Mouse (Mus musculus) liver, embryonic 11.5 days (tissue): ENCODE measurements around the gene Gm19935. TPM values are rescaled to one million over a fixed set of nuclear protein-coding genes. Genes with fewer than 3 reads are reported as not detected.

Experiments used
- ATAC-seq: fragments of 200-750 bp; cut with Nextera tagmentation; replicated peaks from 2 replicates; pipeline ENCODE4 v1.8.0; 2017; ENCODE audit warnings: moderate number of reproducible peaks, mild to moderate bottlenecking, moderate TSS enrichment, moderate library complexity; ENCODE audit not compliant: low FRiP score
- DNase-seq: peaks from one replicate; pipeline ENCODE4 v3.0.0-alpha.2; 2017; ENCODE audit warnings: low spot score
- H3K27ac ChIP-seq: fragments of 300-500 bp; sonication (generic); 2 replicates; pipeline ENCODE4 v1.5.1; 2014; ENCODE audit warnings: mild to moderate bottlenecking, low read depth, low read length, control low read depth
- H3K27me3 ChIP-seq: fragments of 300-500 bp; sonication (generic); replicated peaks from 2 replicates; pipeline ENCODE4 v1.6.1; 2014; ENCODE audit warnings: low read length, mixed read lengths; ENCODE audit not compliant: control insufficient read depth, insufficient read depth
- H3K36me3 ChIP-seq: fragments of 300-500 bp; sonication (generic); 2 replicates; pipeline ENCODE4 v1.6.1; 2014; ENCODE audit warnings: mild to moderate bottlenecking, low read length, moderate library complexity, mixed read lengths; ENCODE audit not compliant: control insufficient read depth, insufficient read depth
- H3K4me1 ChIP-seq: fragments of 300-500 bp; sonication (generic); replicated peaks from 2 replicates; pipeline ENCODE4 v1.6.1; 2014; ENCODE audit warnings: low read length, mixed read lengths; ENCODE audit not compliant: control insufficient read depth, insufficient read depth
- H3K4me2 ChIP-seq: fragments of 300-500 bp; sonication (generic); 2 replicates; pipeline ENCODE4 v1.6.1; 2014; ENCODE audit warnings: mild to moderate bottlenecking, control low read depth, moderate library complexity
- H3K4me3 ChIP-seq: fragments of 300-500 bp; sonication (generic); 2 replicates; pipeline ENCODE4 v1.5.1; 2014; ENCODE audit warnings: low read depth, low read length, control low read depth
- H3K9ac ChIP-seq: fragments of 300-500 bp; sonication (generic); 2 replicates; pipeline ENCODE4 v1.6.1; 2014; ENCODE audit warnings: low read depth, low read length, control low read depth
- H3K9me3 ChIP-seq: fragments of 300-500 bp; sonication (generic); 2 replicates; pipeline ENCODE4 v1.6.1; 2016; ENCODE audit warnings: low read length, inconsistent platforms, mixed read lengths; ENCODE audit not compliant: control insufficient read depth
- WGBS: fragments of 180-500 bp; shearing (Covaris S2); extraction: QIAGEN DNeasy Blood & Tissue Kit; methylation state at CpG from one replicate; pipeline ENCODE4 v1.1.7; 2014; 5-methylcytosine and 5-hydroxymethylcytosine counted together
- polyA plus RNA-seq: library from polyadenylated mRNA; unstranded; fragments of >200 nt; fragmentation: Nextera tagmentation; extraction: Ambion mirVana; gene quantifications from 2 replicates; pipeline ENCODE4 v1.2.1, GENCODE M21; 2014

Gene Gm19935
- polyA plus RNA-seq, 1 experiment from 2014 or later: not detected

DNA sequence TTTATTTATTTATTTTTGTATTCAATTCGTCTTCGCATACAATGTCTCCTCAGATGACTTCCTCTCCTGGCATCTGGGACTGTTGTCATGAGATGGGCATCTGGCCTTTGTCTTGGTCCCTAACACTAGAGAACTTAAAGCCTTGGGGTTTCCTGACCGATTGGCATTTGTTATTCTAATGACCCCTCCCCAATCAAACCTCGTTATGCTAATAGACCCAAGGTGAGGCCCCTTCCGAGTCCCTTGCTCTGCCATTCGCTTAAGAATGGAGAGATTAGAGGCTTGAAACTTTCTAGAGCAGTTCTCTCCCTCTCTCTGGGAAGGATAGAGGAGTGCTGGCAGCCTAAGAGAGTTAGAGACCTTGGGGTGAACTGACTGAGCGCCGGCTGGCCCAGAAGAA is 34.4 kb upstream of the Gm19935 start:
- H3K9me3 ChIP-seq: no peaks in the 10 kb centered on the region
- no peaks in the 10 kb centered on the region for H3K27me3 ChIP-seq
- H3K36me3 ChIP-seq: no peaks in the 10 kb centered on the region
- H3K4me3 ChIP-seq: no peak overlapping the region
- no peak overlapping the region for H3K9ac ChIP-seq
- no peaks in the 10 kb centered on the region for H3K4me1 ChIP-seq
- H3K27ac ChIP-seq: no peak overlapping the region
- ATAC-seq (no peak), DNase-seq (no peak)
- no peak overlapping the region for H3K4me2 ChIP-seq
- whole genome bisulfite sequencing: 59% methylated on average over 8 of the region's 8 CpGs

DNA sequence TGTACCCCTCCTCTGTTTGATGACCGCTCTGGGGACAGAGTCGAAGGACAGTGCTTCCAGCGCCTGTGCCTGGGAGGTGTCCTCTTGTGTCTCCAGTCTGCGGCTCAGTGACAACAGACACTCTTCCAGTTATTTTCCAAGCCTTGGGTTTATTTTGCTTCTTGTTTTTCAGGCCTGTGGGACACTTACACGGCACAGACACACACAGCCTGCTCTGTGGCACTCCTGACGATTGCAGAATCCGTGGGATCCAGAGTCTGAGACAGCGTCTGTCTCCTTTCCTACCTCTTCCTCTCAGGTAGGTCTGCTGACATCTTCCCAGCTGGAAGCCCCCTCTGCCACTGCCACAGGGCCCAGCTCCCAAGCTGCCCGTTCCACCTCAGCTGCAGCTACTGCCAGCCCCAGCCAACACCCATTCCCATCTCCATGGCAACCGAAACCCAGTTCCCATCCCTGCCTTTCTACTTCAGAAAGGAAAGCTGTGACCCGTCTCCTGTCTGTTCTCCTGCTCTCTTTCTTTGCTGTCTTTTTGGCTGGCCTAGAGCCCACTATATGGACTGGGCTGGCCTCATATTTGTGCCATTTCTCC is 32.4 kb upstream of the Gm19935 start:
- DNase-seq (no peak), ATAC-seq (no peak)

GRCm38 (mm10) chr8:90847980-90848379 is 30.8 kb upstream of the Gm19935 start:
- no peak overlapping the region for H3K9ac ChIP-seq

More for the DNA sequence above, 32.4 kb upstream of the Gm19935 start:
- Histone ChIP-seq H3K4me1 (no peaks in the 10 kb centered on the region), H3K4me3 (no peak overlapping the region), H3K27me3 (no peaks in the 10 kb centered on the region), H3K4me2 (no peak overlapping the region), H3K36me3 (no peaks in the 10 kb centered on the region), H3K9me3 (no peaks in the 10 kb centered on the region), H3K27ac (no peak overlapping the region), H3K9ac (no peak overlapping the region)
- WGBS: 74% methylated on average over 11 of the region's 11 CpGs

DNA sequence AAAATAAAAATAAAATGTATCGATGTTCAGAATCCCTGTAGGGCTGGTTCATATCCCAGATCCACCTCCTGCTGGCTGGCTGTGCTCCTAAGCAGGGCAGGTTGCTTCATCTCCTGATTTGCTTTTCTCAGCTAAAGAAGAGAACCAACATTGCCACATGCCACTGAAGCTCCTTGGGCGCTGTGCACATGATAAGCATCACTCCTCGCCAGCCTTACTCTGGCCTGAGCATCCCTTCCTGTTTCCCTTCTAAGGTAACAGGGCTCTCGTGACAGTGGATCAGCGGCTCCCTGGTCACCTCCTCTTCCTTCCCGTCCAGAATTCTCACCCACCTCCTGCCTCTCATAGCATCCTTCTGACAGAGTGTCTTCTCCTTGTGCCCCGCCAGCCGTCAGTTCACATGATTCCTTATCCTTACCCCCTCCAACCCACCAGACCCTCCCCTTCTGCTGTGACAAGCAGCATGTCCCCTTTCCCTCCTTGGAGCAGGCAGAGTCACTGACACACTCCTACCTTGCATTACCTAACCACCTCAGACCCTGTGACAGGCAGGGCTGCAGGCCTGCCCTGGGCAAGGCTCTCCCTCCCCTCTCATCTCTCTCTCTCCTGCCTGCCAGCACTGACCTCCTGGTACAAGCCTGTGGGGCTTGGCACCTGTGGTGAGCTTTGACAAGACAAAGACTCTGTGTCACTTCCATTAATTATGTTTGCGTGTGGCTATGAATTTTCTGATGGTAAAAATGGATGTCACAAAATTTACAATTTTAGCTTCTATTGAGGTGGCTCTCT is 27.2 kb upstream of the Gm19935 start:
- WGBS: 67% methylated on average over 9 of the region's 9 CpGs
- no peak overlapping the region for H3K4me2 ChIP-seq
- H3K9me3 ChIP-seq: no peaks in the 10 kb centered on the region
- ATAC-seq (no peak), DNase-seq (no peak)
- H3K27ac ChIP-seq: no peak overlapping the region
- H3K4me1 ChIP-seq: no peaks in the 10 kb centered on the region
- H3K4me3 ChIP-seq: no peak overlapping the region
- no peaks in the 10 kb centered on the region for H3K27me3 ChIP-seq
- no peak overlapping the region for H3K9ac ChIP-seq
- no peaks in the 10 kb centered on the region for H3K36me3 ChIP-seq

More at GRCm38 (mm10) chr8:90847980-90848379, 30.8 kb upstream of the Gm19935 start:
- H3K4me2 ChIP-seq: no peak overlapping the region
- H3K4me1 ChIP-seq: no peaks in the 10 kb centered on the region
- no peaks in the 10 kb centered on the region for H3K36me3 ChIP-seq
- DNase-seq (no peak), ATAC-seq (no peak)
- no peaks in the 10 kb centered on the region for H3K9me3 ChIP-seq
- 80% methylated on average over 7 of the region's 7 CpGs for WGBS
- H3K4me3 ChIP-seq: no peak overlapping the region
- H3K27ac ChIP-seq: no peak overlapping the region
- no peaks in the 10 kb centered on the region for H3K27me3 ChIP-seq

GRCm38 (mm10) chr8:90843127-90843526 is 25.9 kb upstream of the Gm19935 start:
- H3K9me3 ChIP-seq: no peaks in the 10 kb centered on the region
- H3K27ac ChIP-seq: no peak overlapping the region
- H3K9ac ChIP-seq: no peak overlapping the region
- no peak overlapping the region for H3K4me3 ChIP-seq
- H3K36me3 ChIP-seq: no peaks in the 10 kb centered on the region
- H3K4me2 ChIP-seq: no peak overlapping the region
- H3K27me3 ChIP-seq: no peaks in the 10 kb centered on the region
- 82% methylated on average over 6 of the region's 6 CpGs for WGBS
- no peak for ATAC-seq
- H3K4me1 ChIP-seq: no peaks in the 10 kb centered on the region
- DNase-seq: no peak

GRCm38 (mm10) chr8:90841321-90841720 is 24.1 kb upstream of the Gm19935 start:
- 73% methylated on average over 13 of the region's 13 CpGs for WGBS
- ATAC-seq: no peak

DNA sequence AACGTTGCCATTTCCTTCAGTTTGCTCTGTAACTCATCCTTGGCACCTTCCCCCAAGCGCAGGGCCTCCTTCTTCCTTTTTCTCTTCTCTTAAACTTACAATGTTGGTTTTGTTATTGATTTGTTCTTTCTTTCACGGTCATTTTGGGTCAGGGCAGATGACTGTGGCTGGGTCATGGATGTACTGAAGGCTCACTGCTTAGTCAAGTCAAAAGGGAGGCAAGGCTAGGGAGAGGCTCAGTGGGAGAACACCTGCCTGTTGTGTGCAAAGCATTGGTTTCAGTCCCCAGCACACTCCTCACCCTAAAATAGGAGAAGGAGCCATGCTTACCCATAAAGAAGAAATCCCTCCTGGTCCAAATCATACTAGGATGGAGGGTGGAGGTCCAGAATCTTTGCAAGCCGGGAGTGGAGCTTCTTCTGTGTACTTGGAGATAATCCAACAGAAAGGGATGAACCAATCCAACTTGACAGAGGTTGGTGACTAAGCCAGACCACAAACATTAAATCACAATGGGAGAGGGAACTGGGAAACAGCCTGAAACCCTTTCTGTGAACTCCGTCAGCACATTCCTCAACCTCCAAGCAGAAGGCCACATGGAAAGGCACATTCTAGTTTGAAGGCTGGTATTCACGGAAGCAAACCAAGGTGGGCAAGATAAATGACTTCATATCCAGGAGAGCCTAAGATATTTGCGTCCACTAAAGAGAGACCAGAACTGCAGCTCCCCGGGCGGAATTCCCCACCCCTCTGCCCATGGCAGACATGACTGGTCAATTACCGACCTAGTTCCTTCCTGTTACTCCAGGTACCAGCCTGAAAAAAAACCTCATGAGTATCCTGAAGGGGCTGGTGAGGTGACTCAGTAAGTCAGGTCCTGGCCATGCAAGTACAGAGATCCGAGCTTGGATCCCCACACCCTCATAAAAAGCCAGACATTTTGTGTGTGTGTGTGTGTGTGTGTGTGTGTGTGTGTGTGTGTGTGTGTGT is 22.8 kb upstream of the Gm19935 start:
- H3K27ac ChIP-seq: no peak overlapping the region
- H3K4me1 ChIP-seq: no peaks in the 10 kb centered on the region
- H3K4me2 ChIP-seq: no peak overlapping the region
- ATAC-seq (no peak), DNase-seq (no peak)
- no peak overlapping the region for H3K4me3 ChIP-seq
- no peaks in the 10 kb centered on the region for H3K27me3 ChIP-seq
- no peaks in the 10 kb centered on the region for H3K9me3 ChIP-seq
- no peak overlapping the region for H3K9ac ChIP-seq
- 63% methylated on average over 11 of the region's 11 CpGs for WGBS
- no peaks in the 10 kb centered on the region for H3K36me3 ChIP-seq

More at GRCm38 (mm10) chr8:90841321-90841720, 24.1 kb upstream of the Gm19935 start:
- no peaks in the 10 kb centered on the region for H3K9me3 ChIP-seq
- no peaks in the 10 kb centered on the region for H3K4me1 ChIP-seq
- H3K36me3 ChIP-seq: no peaks in the 10 kb centered on the region
- DNase-seq: no peak
- H3K4me2 ChIP-seq: no peak overlapping the region
- H3K4me3 ChIP-seq: no peak overlapping the region
- no peak overlapping the region for H3K27ac ChIP-seq
- no peak overlapping the region for H3K9ac ChIP-seq
- no peaks in the 10 kb centered on the region for H3K27me3 ChIP-seq

- no peak for ATAC-seq
- H3K9me3 ChIP-seq: no peaks in the 10 kb centered on the region
- WGBS: 87% methylated on average over 6 of the region's 6 CpGs
- no peak overlapping the region for H3K4me3 ChIP-seq
- no peaks in the 10 kb centered on the region for H3K36me3 ChIP-seq
- H3K27me3 ChIP-seq: no peaks in the 10 kb centered on the region
- no peak for DNase-seq
- H3K27ac ChIP-seq: no peak overlapping the region
- no peak overlapping the region for H3K4me2 ChIP-seq
- peaks cover 4% of the 10 kb centered on the region; the same call in 1 of the 2 replicates for H3K4me1 ChIP-seq
- H3K9ac ChIP-seq: no peak overlapping the region
These were observed 20.2 kb upstream of the Gm19935 start for GRCm38 (mm10) chr8:90837440-90837839.
